Mouse (Mus musculus): ENCODE data around the gene Etfbkmt.
A peak's percentile ranks its signal among the peaks of the same experiment; 100 is the strongest.
"Not testable (repeated sequence)": the region's sequence is repeated elsewhere in the genome, so short reads cannot be mapped to it uniquely, and the experiment has no call there.

Etfbkmt gene

DNA sequence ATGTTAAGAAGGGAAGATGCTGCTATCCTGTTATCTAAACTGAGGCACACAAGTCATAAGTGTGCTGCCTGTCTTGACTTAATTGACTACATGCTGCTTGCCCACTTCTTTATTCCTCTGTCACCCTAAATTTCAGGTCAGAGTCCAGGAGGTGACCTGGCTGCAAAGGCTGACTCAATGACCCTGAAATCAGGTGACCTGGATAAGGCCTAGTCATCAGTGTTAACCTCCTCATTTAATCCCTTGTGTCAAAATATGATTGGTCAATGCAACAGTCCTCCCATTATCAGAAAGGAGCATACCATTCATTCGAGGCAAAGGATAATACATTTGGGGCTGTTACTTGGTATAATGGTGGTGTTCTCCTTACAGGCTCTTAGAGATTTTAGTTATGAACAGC lies at the start of gene Etfbkmt:
Gene Etfbkmt (plus strand): TSS at position 379 of the 400 bp plus-strand sequence.
- DNase-seq (ENCODE audit: low spot score), result no peak

DNA sequence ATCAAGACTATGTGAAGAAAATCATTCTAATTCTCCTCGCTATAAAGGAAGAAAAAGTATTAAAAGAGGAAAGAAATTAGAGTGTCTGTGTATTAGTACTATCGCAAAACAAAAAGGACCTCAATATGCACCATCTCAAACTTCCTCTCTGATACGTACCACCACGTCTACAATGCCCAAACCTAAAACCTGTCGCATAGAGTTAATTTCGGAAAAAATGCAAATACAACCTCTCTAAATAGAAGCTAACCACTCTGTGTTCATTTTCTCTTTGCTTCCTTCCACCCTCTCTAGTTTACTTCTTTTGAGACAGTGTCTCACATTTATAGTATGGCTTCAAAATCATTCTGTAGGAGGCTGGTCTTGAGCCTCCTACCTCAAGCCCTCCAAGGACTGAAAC lies 47.2 kb upstream of the Etfbkmt start:
- no peak for DNase-seq (ENCODE audit: low spot score)

DNA sequence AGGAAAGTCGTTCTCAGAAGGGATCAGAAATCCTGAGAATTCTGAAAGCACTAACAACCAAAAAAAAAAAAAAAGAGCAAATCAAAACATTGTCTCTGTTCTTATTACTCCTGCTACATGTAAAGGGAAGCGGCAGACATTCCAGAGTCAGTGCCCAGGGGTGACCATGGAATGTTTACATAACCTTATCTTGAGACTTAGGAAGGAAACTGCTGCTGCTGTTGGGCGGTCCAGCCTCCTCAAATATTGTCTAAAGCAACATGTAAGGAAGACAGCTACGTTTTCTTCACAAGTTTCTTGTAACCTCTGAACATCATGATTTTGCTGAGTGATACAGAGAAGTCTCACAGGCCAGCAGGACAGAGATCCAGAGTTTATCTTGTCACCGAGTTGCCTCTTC lies 46.2 kb upstream of the Etfbkmt start:
- no peak for DNase-seq (ENCODE audit: low spot score)

DNA sequence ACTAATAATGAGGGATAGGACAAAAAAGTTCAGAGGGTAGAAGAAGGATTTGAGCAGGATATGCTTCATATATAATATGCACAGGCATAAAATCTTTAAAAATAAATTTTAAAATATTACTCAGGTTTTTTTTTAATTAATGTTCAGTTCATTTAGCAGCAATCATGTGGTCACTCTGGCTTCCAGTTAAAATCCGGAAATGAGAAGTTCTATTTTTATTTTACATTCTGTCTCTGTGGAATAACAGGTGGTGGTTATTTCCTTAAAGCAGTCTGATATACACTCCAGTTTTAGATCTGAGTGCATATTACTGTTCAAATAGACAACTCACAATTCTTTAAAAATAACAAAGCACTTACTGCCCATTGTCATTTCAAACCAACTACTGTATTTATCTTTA lies 45.1 kb upstream of the Etfbkmt start:
- DNase-seq (ENCODE audit: low spot score), result no peak

DNA sequence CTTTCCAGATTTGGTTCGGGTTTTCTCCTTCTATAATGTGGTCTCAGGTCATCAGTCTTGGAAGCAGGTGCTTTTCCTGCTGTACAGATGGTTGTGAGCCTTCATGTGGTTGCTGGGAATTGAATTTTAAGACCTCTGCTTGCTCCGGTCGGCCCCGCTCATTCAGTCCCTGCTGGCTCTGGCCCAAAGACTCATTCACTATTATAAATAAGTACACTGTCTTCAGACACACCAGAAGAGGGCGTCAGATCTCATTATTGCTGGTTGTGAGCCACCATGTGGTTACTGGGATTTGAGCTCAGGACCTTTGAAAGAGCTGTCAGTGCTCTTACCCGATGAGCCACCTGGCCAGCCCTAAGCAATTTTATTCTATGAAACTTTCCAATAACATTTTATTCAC lies 44.3 kb upstream of the Etfbkmt start:
- DNase-seq (ENCODE audit: low spot score), result no peak

DNA sequence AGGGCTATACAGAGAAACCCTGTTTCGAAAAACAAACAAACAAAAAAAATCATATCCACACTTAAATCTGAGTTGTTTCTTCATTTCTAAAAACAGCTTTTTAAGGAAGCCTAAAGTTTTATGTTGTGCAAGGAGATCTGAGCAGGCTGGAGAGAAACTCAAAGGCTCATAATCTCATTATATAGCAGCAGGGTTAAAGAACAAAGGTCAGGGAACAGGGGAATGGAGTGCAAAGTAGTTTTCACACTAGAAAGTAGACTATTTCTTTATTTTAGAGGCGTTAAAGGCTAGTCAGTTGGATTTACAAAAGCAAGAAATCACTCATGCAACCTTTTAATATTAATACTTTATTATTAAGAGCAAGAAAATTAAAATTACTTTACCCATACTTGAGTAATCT lies 43.4 kb upstream of the Etfbkmt start:
- DNase-seq (ENCODE audit: low spot score), result no peak

DNA sequence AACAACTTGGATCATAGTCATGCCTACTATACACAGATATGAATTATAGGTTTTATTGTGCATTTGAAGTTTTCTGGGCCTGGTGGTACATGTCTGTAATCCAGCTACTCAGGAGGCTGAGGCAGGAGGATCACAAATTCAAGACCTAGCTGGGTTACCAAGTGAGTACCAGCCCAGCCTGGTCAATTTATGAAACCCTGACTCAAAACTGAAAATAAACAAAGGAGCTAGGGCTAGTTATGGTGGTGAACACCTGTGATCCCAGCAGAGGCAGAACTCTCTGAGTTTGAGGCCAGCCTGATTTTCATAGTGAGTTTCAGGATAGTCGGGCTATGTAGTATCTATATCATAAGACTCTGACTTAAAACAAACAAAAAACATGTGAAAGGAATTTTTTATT lies 42.4 kb upstream of the Etfbkmt start:
- no peak for DNase-seq (ENCODE audit: low spot score)

DNA sequence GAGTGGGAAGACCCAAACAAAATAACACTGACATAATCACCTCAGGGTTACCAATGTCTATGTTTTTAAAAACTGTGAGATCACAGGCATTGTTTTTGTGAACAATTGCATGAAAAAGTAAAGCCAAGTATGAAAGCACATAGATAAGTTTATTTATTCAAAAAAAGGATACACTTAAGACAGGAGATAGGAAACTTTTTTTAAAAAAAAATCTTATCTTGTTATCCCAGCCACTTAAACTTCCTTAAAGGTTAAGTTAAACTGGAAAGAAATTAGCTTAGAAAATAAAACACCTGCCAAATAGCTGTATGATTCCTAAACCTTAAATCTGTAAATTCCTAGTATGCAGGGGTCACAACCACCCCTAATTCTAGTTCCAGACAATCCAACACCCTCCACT lies 40.7 kb upstream of the Etfbkmt start:
- DNase-seq (ENCODE audit: low spot score), result no peak

DNA sequence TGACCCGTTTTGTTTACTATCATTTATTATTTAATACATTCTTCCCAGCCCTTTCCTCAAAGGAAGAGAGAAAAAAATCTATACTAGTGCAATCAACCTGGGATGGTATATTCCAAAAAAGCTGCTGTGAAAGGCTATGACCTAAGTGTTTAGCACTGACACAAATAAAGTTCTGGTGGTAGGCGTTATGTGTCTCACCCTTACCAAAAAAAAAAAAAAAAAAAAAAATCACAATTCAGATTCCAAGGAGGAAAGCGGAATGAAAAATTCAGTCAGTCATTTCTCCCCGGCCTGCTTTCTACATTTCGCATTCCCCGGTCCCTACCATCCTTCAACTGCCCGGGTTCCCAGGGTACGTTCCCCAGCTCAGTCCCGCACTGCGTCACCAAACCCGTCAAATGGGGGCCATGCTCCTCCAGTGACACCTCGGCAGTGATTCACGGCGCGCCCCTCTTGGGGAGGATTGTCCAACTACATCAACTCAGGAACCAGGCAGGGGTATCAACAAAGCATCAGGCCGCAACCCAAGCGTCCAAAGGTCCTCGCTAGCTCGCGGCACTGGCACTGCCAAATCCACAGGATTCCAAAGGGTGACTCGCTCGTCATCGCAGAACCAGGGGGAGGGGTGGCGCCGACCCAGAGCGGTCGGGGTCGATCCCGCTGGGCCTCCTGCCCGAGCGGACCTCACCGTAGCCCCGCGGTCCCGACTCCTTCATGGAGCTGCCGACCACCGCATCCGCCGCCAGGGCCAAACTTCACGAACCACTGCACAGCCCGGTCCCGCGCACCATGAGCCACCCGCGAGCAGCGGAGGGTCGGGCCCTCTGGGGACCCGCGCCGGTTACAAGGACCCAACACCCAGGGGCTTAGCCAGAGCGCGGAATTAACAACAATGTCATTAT lies 39.2 kb upstream of the Etfbkmt start:
- DNase-seq (ENCODE audit: low spot score), result peak; percentile 39

DNA sequence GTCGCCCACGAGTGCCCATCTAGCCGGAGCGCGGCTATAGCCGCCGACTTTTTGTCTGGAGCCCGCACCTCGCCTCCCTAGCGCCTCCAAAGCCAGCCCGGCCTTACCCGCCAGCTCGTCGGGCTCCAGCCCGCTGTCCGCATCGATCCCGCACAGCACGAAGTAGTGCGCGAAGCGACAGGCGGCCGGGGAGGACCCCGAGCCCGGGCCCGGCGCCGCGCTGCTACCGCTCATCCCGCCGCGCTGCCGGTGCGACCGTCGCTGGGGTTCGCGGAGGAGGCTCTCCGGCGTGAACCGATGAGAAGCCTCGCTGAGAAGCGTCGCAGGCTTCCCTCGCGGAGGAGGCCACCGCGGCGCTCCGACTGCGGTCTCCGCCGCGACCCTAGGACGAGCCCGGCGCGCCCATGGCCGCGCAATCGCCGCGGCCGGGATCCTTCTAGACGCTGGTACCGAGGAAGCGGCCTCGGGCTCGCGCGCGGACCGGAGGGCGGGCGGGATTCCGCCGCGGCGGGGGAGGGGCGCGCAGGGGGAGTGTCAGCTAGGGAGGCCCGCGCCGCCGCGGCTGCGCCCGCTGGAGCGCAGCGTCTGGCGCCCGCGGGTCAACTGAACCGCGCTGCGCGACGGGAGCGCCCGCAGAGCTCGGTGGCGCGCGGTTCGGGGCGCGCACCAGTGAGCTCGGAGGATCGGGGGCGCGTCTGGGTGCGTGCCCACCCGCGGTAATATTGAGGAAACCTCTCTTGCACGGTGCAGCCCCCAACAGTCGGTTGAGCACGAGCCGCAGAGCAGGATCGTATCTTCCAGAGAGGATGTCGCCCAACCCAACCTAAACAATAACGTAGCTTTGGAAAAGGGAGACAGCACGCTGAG lies 38.3 kb upstream of the Etfbkmt start, which contains the start of gene Dennd5b:
Gene Dennd5b (minus strand): TSS at position 605 of the 867 bp plus-strand sequence.
- DNase-seq (ENCODE audit: low spot score), result peak; percentile 68

DNA sequence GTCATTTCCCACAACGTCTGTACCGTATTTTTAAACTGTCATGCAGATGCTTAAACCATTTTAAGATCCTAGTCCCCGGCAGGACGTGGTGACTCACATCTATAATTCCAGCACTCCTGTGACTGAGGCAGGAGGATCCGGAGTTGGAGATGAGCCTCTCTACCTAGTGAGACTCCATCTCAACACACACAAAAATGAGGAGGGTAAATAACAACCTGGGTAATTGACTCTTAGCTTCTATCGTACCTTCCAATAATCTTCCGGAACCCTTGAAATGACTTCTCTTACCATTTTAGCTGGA lies 37.8 kb upstream of the Etfbkmt start:
- no peak for DNase-seq (ENCODE audit: low spot score)

DNA sequence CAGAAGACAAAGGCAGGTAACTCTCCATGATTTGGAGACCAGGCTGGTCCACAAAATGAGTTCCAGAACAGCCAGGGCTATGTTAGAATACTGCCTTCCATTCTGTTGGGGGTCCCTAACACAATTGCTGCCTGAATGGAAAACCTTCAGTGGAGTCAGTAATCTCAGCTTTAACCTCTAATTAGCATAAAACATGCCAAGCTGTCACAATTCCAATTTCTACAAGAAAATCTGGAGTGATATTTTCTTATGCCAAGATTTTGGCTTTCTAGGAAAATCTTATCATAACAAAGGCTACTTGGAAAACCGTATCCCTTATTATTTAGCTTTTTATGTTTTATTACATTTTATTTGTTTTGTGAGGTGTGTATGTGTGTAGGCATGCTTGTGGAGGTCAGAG lies 36.2 kb upstream of the Etfbkmt start:
- DNase-seq (ENCODE audit: low spot score), result no peak

DNA sequence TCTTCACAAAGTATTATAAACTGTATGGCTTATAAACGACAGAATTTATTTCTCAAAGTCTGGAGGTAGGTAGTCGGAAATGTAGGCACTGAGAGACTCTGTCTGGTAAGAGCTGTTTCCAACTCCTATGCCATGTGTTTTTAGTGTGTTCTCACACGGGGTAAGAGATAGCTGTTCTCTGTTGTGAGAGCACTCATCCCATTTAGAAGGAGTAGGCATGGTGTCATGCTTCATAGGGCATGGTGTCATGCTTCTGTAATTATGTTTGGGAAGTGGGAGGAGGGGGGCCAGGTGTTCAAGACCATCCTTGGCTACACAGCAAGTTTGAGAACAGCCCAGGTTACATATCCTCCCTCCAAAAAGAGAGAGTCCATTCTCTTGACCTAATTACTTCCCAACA lies 32.0 kb upstream of the Etfbkmt start:
- DNase-seq (ENCODE audit: low spot score), result no peak

DNA sequence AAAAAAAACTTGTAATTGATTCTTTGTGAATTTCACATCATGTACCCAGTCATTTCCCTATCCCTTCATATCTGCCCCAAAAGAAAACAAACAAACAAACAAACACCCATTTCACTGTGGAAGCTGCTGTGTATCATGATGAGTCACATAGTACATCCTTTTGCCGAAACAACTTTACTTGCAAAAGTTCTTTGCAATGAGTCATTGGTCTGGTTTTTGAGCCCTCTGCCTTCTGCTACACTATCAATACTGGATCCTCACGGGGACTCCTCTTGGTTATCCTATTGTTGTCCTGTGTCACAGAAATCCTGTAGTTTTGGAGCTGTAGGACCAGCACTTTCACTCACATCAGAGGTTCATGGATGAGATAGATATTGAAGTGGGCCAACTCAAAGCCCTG lies 30.7 kb upstream of the Etfbkmt start:
- DNase-seq (ENCODE audit: low spot score), result no peak

DNA sequence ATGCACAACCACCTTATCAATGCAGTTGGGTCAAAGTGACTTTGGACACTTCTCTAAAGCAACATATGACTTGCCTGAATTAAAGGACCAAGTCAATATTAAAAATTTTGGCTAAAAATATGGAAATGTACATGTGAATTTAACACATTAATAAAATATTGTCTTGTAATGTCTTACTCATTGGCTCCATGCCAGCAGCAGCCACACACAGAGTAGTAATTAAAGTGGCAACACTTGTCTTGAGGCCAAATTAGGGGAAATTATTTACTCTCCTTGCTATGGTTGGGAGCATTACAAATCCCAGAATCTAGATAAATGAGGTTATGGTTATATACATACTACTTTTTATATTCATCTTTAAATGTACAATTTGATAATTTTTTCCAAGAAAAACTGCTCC lies 22.7 kb upstream of the Etfbkmt start:
- no peak for DNase-seq (ENCODE audit: low spot score)

DNA sequence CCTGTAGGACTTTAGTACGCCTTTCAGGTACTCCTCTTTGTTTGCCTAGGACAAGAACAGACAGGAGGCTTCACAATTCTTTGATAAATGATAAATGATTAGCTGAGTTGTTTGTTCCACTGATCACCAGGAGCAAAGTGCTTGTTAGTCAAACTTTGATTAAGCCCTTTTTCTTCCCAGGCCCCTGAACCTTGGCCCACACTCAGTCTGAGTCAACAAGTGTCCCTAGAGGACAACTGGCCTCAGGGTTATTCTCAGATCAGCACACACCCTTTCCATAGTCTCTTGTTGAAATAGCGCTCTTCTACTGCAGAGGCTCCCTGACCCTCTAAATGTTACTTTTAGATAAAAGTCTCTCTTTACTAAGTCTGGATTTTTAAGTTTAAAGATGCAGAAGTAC lies 20.7 kb upstream of the Etfbkmt start:
- DNase-seq (ENCODE audit: low spot score), result no peak

DNA sequence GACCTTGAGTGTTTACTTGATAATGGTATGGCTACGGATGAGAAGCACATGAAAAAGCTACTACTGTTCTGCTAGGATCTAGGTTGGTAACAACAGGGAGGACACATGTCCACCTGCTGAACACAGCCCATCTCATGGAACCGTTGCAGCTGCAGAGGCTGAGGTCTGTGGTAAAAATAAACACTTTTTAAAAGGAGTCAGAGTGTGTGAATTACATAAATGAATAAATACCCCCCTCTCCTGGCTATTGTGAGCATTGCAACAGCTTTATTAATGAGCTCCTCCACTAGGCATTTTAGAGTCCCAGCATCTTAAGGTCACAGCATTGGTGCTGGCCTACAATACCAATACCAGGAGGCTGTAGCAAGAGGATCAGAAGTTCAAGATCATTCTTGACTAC lies 19.8 kb upstream of the Etfbkmt start:
- DNase-seq (ENCODE audit: low spot score), result peak; percentile 61

DNA sequence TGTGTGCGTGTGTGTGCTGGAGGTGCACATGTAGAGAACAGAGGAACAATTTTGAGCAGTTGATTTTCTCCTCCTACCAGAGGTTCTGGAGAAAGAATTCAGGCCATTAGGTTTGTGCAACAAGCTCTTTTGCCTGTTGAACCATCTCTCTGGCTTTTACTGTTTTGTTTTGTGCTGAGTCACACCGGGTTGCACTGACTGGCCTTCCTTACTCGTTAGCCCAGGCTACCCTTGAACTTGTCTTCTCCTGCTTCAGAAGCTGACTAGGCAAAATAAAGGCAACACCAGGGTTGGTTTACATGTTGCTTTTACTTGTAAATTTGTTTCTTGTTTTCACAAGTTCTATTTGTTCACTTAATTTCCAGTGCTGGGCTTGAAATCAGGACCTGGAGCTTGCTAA lies 16.6 kb upstream of the Etfbkmt start:
- no peak for DNase-seq (ENCODE audit: low spot score)

DNA sequence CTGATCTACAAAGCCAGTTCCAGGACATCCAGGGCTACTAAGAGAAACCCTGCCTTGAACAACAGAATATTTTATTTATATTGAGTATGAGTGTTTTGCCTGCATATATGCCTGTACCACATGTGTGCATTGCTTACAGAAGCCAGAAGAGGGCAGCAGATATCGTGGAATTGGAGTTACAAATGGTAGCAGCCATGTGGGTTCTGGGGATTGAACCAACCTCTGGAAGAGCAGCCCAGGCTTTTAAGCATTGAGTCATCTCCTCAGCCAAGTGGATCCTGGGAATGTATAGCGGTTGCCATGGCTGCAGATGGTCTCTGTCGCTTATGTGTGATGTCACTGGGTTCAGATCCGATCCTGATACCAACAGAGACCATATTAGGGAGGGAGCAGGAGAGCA lies 13.0 kb upstream of the Etfbkmt start:
- DNase-seq (ENCODE audit: low spot score), result no peak

DNA sequence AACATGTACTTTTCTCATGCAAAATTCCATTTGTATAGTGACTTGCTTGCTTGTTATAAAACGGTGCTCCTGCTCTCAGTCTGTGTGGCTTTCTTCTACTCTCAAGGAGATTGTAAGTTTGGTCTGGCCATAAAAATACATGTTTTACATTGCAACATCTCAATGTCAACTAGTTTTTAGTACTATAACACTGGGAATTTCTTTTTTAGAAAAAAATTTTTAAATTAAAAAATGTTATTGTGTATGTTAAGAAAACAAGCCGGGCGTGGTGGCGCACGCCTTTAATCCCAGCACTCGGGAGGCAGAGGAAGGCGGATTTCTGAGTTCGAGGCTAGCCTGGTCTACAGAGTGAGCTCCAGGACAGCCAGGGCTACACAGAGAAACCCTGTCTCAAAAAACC lies 9.8 kb upstream of the Etfbkmt start, which contains the start of gene Gm10203:
Gene Gm10203 (plus strand): TSS at position 301 of the 400 bp plus-strand sequence.
- DNase-seq (ENCODE audit: low spot score), result not testable (repeated sequence)

DNA sequence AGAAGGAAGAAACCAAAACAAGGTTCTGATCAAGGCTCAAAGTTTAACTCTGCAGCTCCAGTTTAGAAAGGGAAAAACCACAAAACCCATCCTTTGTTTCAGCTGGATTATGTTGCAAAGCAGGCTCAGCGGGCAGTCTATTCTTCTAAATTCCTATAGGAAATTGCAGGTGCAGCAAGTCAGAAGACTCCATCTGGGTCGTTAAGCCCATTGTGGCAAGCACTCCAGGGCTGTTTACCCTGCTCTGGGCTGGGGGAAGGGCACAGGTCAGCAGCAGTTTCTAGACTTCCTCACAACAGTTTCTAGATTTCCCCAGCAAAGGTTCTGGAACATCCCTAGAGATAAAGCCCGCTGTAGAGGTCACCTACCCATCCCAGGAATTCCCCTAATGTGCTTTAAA lies 8.5 kb upstream of the Etfbkmt start:
- no peak for DNase-seq (ENCODE audit: low spot score)

DNA sequence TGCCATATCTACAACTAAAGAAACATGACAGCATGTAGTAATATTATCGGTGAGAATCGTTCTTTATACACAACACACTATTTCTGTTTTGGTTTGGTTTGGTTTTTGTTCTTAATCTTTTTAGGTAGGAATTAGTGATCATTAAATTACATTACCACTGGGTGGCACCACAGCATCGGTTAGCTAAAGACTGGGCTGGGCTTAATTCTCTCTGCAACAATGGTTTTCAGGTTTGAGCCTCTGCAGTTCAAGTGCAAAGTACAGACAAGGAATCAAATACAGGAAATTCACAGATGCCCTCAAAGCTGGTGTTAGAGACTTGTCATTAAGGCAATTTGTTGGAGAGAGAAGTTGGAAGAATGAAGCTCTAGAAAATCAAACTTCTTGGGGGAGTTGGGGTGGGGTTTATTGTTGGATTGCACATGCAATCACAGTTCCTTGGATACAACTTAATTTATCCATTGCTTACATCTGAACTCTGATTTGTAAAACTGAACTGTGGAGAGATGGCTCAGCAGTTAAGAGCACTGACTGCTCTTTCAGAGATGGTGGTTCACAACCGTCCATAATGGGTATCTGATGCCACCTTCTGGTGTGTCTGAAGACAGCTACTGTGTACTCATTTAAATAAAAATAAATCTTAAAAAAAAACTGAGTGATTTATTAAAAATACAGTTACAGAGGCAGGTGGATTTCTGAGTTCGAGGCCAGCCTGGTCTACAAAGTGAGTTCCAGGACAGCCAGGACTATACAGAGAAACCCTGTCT lies 7.2 kb upstream of the Etfbkmt start:
- DNase-seq (ENCODE audit: low spot score), result no peak

Data from ovary, postnatal 14 days (tissue).